Mouse (Mus musculus): ENCODE measurements around the gene Fam166b. TPM values are rescaled to one million over a fixed set of nuclear protein-coding genes. Genes with fewer than 3 reads are reported as not detected.

The Fam166b gene
- 3.3 and 4.0 TPM in 2 replicates for polyA plus RNA-seq (2015; fragmentation: Nextera tagmentation; extraction: Ambion mirVana)

GRCm38 (mm10) chr4:43428946-43429345, at the start of gene Fam166b:
TSS of gene Fam166b (minus strand) at chr4:43429134.

GRCm38 (mm10) chr4:43454041-43454836, 25.3 kb upstream of the Fam166b start, which contains the start of gene Cd72:
TSS of gene Cd72 (minus strand) at chr4:43454628.

GRCm38 (mm10) chr4:43441639-43442038, 12.7 kb upstream of the Fam166b start, which contains the start of gene Tesk1:
TSS of gene Tesk1 (plus strand) at chr4:43441939.

GRCm38 (mm10) chr4:43381408-43382154, 47.4 kb downstream of the Fam166b start, which contains the start of gene Rusc2:
TSS of gene Rusc2 (plus strand) at chr4:43381979.

Other genes with a start within 250 kb of the Fam166b start
- 0.22 and 0.75 TPM in 2 replicates for gene Atp8b5, start 162.0 kb downstream of the Fam166b start, polyA plus RNA-seq (2015; fragmentation: Nextera tagmentation; extraction: Ambion mirVana)
- 59.5 and 73.1 TPM in 2 replicates for gene Rusc2, start 47.2 kb downstream of the Fam166b start, polyA plus RNA-seq (2015; fragmentation: Nextera tagmentation; extraction: Ambion mirVana)
- 23.4 and 24.1 TPM in 2 replicates for gene Tesk1, start 12.8 kb upstream of the Fam166b start, polyA plus RNA-seq (2015; fragmentation: Nextera tagmentation; extraction: Ambion mirVana)
- 3.3 and 5.4 TPM in 2 replicates for gene Cd72, start 25.5 kb upstream of the Fam166b start, polyA plus RNA-seq (2015; fragmentation: Nextera tagmentation; extraction: Ambion mirVana)
- gene Sit1, start 54.6 kb upstream of the Fam166b start, polyA plus RNA-seq (2015; fragmentation: Nextera tagmentation; extraction: Ambion mirVana) = not detected in 2 replicates
- 110 and 113 TPM in 2 replicates for gene Ccdc107, start 63.8 kb upstream of the Fam166b start, polyA plus RNA-seq (2015; fragmentation: Nextera tagmentation; extraction: Ambion mirVana)
- gene Arhgef39, start 70.6 kb upstream of the Fam166b start, polyA plus RNA-seq (2015; fragmentation: Nextera tagmentation; extraction: Ambion mirVana) = 2.9 and 3.9 TPM in 2 replicates
- 0.23 and 0.37 TPM in 2 replicates for gene Car9, start 77.8 kb upstream of the Fam166b start, polyA plus RNA-seq (2015; fragmentation: Nextera tagmentation; extraction: Ambion mirVana)
- gene Tpm2, start 94.6 kb upstream of the Fam166b start, polyA plus RNA-seq (2015; fragmentation: Nextera tagmentation; extraction: Ambion mirVana) = 10.8 and 12.2 TPM in 2 replicates
- gene Creb3, start 133.2 kb upstream of the Fam166b start, polyA plus RNA-seq (2015; fragmentation: Nextera tagmentation; extraction: Ambion mirVana) = 77.3 and 93.8 TPM in 2 replicates
- gene Tln1, start 133.6 kb upstream of the Fam166b start, polyA plus RNA-seq (2015; fragmentation: Nextera tagmentation; extraction: Ambion mirVana) = 75.4 and 77.1 TPM in 2 replicates
- 12.9 and 14.9 TPM in 2 replicates for gene Rgp1, start 149.6 kb upstream of the Fam166b start, polyA plus RNA-seq (2015; fragmentation: Nextera tagmentation; extraction: Ambion mirVana)
- gene Gba2, start 149.7 kb upstream of the Fam166b start, polyA plus RNA-seq (2015; fragmentation: Nextera tagmentation; extraction: Ambion mirVana) = 48.6 and 54.6 TPM in 2 replicates
- 0.38 and 2.0 TPM in 2 replicates for gene Msmp, start 155.4 kb upstream of the Fam166b start, polyA plus RNA-seq (2015; fragmentation: Nextera tagmentation; extraction: Ambion mirVana)
- 10.6 and 12.2 TPM in 2 replicates for gene Npr2, start 202.8 kb upstream of the Fam166b start, polyA plus RNA-seq (2015; fragmentation: Nextera tagmentation; extraction: Ambion mirVana)
- 5.6 and 5.7 TPM in 2 replicates for gene Spag8, start 224.5 kb upstream of the Fam166b start, polyA plus RNA-seq (2015; fragmentation: Nextera tagmentation; extraction: Ambion mirVana)
- 88.3 and 108 TPM in 2 replicates for gene Hint2, start 227.3 kb upstream of the Fam166b start, polyA plus RNA-seq (2015; fragmentation: Nextera tagmentation; extraction: Ambion mirVana)
- 10.1 and 10.2 TPM in 2 replicates for gene Tmem8b, start 239.8 kb upstream of the Fam166b start, polyA plus RNA-seq (2015; fragmentation: Nextera tagmentation; extraction: Ambion mirVana)
- 1.6 and 2.0 TPM in 2 replicates for gene Fam221b, start 240.0 kb upstream of the Fam166b start, polyA plus RNA-seq (2015; fragmentation: Nextera tagmentation; extraction: Ambion mirVana)